Mouse (Mus musculus) forebrain, embryonic 11.5 days (tissue): ENCODE measurements at regions not wholly inside any gene's neighbourhood (a gene's known extent, or its start where the extent isn't known, plus 50 kb on each side); places are given as distances from the start of the nearest gene placed in this dataset.

Source experiments
- ATAC-seq: fragments of 200-750 bp; cut with Nextera tagmentation; replicated peaks from 2 replicates; pipeline ENCODE4 v1.8.0; 2017; ENCODE audit warnings: moderate TSS enrichment; ENCODE audit not compliant: low FRiP score
- DNase-seq: peaks from one replicate; pipeline ENCODE4 v3.0.0-alpha.2; 2017; ENCODE audit warnings: low spot score
- H3K27ac ChIP-seq: fragments of 300-500 bp; sonication (generic); 2 replicates; pipeline ENCODE4 v1.5.1; 2014; ENCODE audit warnings: low read depth, low read length
- H3K27me3 ChIP-seq: fragments of 300-500 bp; sonication (generic); 2 replicates; pipeline ENCODE4 v1.6.1; 2014; ENCODE audit warnings: mild to moderate bottlenecking, low read length, mixed read lengths; ENCODE audit not compliant: control insufficient read depth, insufficient read depth
- H3K36me3 ChIP-seq: fragments of 300-500 bp; sonication (generic); 2 replicates; pipeline ENCODE4 v1.6.1; 2014; ENCODE audit warnings: mild to moderate bottlenecking, low read length, moderate library complexity, mixed read lengths; ENCODE audit not compliant: control insufficient read depth, insufficient read depth
- H3K4me1 ChIP-seq: fragments of 300-500 bp; sonication (generic); replicated peaks from 2 replicates; pipeline ENCODE4 v1.6.1; 2014; ENCODE audit warnings: low read length, mixed read lengths; ENCODE audit not compliant: control insufficient read depth, insufficient read depth
- H3K4me2 ChIP-seq: fragments of 300-500 bp; sonication (generic); 2 replicates; pipeline ENCODE4 v1.6.1; 2014; ENCODE audit warnings: low read depth, mild to moderate bottlenecking, low read length, moderate library complexity, mixed read lengths; ENCODE audit not compliant: severe bottlenecking
- H3K4me3 ChIP-seq: fragments of 300-500 bp; sonication (generic); 2 replicates; pipeline ENCODE4 v1.5.1; 2014; ENCODE audit warnings: low read depth, low read length
- H3K9ac ChIP-seq: fragments of 300-500 bp; sonication (generic); 2 replicates; pipeline ENCODE4 v1.6.1; 2014; ENCODE audit warnings: low read length
- H3K9me3 ChIP-seq: fragments of 300-500 bp; sonication (generic); 2 replicates; pipeline ENCODE4 v1.6.1; 2016; ENCODE audit warnings: low read length, mixed read lengths; ENCODE audit not compliant: control insufficient read depth
- WGBS: fragments of 180-500 bp; shearing (Covaris S2); extraction: QIAGEN DNeasy Blood & Tissue Kit; methylation state at CpG from one replicate; pipeline ENCODE4 v1.1.7; 2014; 5-methylcytosine and 5-hydroxymethylcytosine counted together

DNA sequence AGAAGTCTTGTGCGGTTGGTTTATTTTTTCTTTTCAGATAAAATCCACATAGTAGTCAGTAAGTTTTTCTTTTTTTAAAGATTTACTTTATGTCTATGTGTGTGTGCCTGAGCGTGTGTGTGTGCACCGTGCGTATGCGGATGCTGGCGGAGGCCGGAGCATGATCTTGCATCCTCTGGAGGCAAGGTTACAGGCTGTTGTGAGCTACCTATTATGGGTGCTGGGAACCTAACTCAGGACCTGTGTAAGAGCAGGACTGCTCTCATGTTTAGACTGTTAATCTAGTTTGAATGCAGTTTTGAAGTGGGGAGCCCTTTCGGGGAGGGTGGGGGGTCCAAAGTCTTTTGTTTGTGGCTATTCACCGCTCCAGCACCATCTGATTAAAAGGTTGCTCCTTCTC is 154.1 kb downstream of the Slc38a4 start:
- H3K9me3 ChIP-seq, result no peaks in the 10 kb centered on the region
- ATAC-seq (no peak), DNase-seq (no peak)
- WGBS, result 95% methylated on average over 9 of the region's 9 CpGs
- no peaks in the 10 kb centered on the region for H3K27me3 ChIP-seq
- H3K4me3 ChIP-seq, result no peak overlapping the region
- H3K4me1 ChIP-seq, result no peaks in the 10 kb centered on the region
- no peak overlapping the region for H3K4me2 ChIP-seq
- no peak overlapping the region for H3K9ac ChIP-seq
- no peaks in the 10 kb centered on the region for H3K36me3 ChIP-seq
- no peak overlapping the region for H3K27ac ChIP-seq

- Histone ChIP-seq H3K4me3 (no peak overlapping the region), H3K27ac (no peak overlapping the region), H3K9ac (no peak overlapping the region), H3K36me3 (no peaks in the 10 kb centered on the region), H3K4me1 (no peaks in the 10 kb centered on the region), H3K4me2 (no peak overlapping the region), H3K9me3 (no peaks in the 10 kb centered on the region; the same call in 1 of the 2 replicates), H3K27me3 (no peaks in the 10 kb centered on the region)
- no peak for DNase-seq
- no peak for ATAC-seq
- 95% methylated on average over 3 of the region's 3 CpGs for WGBS
Measured at GRCm38 (mm10) chr15:96898285-96898684, 157.5 kb downstream of the Slc38a4 start.

DNA sequence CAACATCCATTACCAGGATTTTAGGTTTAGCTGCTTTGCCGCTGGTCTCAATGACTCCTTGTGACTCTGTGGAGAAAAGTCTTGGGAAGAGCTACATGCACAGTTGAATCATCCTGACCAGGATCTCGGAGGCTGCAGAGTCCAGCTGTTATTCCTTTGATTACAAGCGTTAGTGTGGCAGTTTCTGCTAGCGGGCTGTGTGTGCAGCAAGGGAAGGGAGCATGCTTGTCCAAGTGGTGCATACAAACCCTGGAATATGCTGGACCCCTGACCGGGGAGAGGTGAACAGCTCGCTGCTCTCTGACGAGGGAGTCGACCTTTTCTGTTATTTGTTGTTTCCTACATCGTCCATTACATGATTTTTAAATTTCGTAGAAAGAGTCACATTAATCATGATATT is 170.9 kb downstream of the Slc38a4 start:
- Histone ChIP-seq H3K9ac (no peak overlapping the region), H3K4me2 (no peak overlapping the region), H3K36me3 (no peaks in the 10 kb centered on the region), H3K4me1 (no peaks in the 10 kb centered on the region), H3K27ac (no peak overlapping the region), H3K27me3 (no peaks in the 10 kb centered on the region), H3K9me3 (no peaks in the 10 kb centered on the region), H3K4me3 (no peak overlapping the region)
- no peak for DNase-seq
- 84% methylated on average over 10 of the region's 10 CpGs for WGBS
- ATAC-seq, result no peak

GRCm38 (mm10) chr15:96883754-96884153 is 172.0 kb downstream of the Slc38a4 start:
- Histone ChIP-seq H3K4me3 (no peak overlapping the region), H3K36me3 (no peaks in the 10 kb centered on the region), H3K27ac (no peak overlapping the region), H3K9ac (no peak overlapping the region), H3K4me1 (no peaks in the 10 kb centered on the region), H3K27me3 (no peaks in the 10 kb centered on the region), H3K4me2 (no peak overlapping the region), H3K9me3 (no peaks in the 10 kb centered on the region)
- WGBS, result 82% methylated on average over 10 of the region's 10 CpGs
- ATAC-seq, result no peak
- no peak for DNase-seq

DNA sequence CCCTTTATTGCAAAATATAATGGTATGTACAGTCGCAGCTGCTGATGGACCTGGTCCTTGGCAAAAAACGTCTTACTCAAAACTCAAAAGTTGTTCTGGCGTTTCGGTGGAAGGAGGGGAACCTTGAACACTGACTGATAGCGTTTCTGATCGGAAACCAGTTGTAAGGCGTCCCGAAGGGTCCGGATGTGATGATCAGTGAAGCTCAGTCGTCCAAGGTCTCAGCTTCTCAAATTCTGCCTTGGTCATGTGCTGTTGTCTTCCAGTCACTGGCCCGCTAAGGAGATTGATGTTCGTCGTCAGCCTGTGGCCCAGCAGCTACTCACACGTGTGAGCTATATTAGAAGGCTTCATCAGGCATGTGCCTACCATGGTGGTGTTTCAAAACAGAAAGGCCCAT is 173.5 kb downstream of the Slc38a4 start:
- Histone ChIP-seq H3K9me3 (no peaks in the 10 kb centered on the region), H3K4me3 (no peak overlapping the region), H3K4me2 (no peak overlapping the region), H3K27ac (no peak overlapping the region), H3K4me1 (no peaks in the 10 kb centered on the region), H3K36me3 (no peaks in the 10 kb centered on the region), H3K27me3 (no peaks in the 10 kb centered on the region), H3K9ac (no peak overlapping the region)
- DNase-seq (no peak), ATAC-seq (no peak)
- WGBS, result 90% methylated on average over 14 of the region's 14 CpGs

DNA sequence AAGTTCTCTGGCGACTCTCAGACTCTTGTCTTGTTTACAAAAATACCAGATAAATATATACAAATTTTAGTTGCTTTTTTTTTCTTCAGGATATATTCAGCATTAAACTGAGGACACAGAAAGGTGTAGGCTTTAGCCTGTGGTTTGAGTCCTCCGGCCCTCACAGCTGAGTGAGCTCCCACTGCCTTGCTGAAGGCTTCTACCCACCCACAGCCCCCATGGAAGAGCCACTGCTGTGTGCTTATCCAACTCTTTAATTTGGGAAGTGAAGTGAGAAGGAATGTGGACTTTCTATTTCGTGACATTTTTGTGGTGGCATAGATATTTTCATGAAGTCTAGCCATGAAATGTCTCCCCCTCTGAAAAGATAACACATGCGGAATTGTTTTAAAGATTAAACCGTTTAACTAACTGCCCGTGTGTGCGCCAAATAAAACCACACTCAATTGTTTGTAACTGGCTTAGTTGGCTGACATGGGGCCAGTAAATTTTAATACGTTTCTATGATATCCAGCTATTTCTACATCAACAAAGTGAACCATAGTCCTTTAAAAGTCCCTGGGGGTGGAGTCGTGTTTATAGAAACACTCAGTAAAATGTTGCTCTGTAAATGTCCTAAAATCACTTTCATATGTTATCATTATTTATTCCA is 174.1 kb downstream of the Slc38a4 start:
- Histone ChIP-seq H3K4me2 (no peak overlapping the region), H3K4me1 (no peaks in the 10 kb centered on the region), H3K9ac (no peak overlapping the region), H3K9me3 (no peaks in the 10 kb centered on the region), H3K4me3 (no peak overlapping the region), H3K27me3 (no peaks in the 10 kb centered on the region), H3K27ac (no peak overlapping the region), H3K36me3 (no peaks in the 10 kb centered on the region)
- no peak for ATAC-seq
- WGBS, result 88% methylated on average over 9 of the region's 9 CpGs
- no peak for DNase-seq

- Histone ChIP-seq H3K4me2 (no peak overlapping the region), H3K4me1 (no peaks in the 10 kb centered on the region), H3K9me3 (no peaks in the 10 kb centered on the region), H3K27ac (no peak overlapping the region), H3K36me3 (no peaks in the 10 kb centered on the region), H3K4me3 (no peak overlapping the region), H3K9ac (no peak overlapping the region), H3K27me3 (no peaks in the 10 kb centered on the region)
- 94% methylated on average over 11 of the region's 11 CpGs for WGBS
- no peak for DNase-seq
- ATAC-seq, result no peak
Measured at GRCm38 (mm10) chr15:96880066-96880465, 175.7 kb downstream of the Slc38a4 start.

DNA sequence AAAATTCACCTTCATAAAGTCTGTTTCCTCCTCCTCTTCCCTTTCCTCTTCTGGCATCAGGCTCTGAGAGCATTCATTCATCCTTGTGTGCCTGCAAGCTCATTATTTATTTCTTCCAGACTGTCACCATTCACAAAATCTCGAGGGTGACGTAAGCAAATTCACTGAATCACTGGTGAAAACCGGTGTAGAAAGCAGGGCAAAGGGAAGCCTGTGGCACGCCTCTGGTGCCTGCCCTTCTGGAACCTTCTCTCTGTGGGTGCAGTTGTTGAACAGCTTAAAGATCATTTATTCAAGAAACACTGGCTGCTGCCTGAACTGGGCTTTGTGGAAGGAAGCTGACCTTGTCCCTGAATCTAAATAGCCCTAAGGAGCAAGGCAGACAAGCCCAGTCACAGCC is 177.0 kb downstream of the Slc38a4 start:
- no peaks in the 10 kb centered on the region for H3K36me3 ChIP-seq
- no peak for DNase-seq
- H3K4me3 ChIP-seq, result no peak overlapping the region
- WGBS, result 78% methylated on average over 4 of the region's 4 CpGs
- no peak overlapping the region for H3K9ac ChIP-seq
- no peaks in the 10 kb centered on the region for H3K9me3 ChIP-seq
- H3K4me1 ChIP-seq, result no peaks in the 10 kb centered on the region
- no peak overlapping the region for H3K4me2 ChIP-seq
- ATAC-seq, result no peak
- H3K27me3 ChIP-seq, result no peaks in the 10 kb centered on the region
- H3K27ac ChIP-seq, result no peak overlapping the region

- no peak overlapping the region for H3K4me2 ChIP-seq
- H3K4me1 ChIP-seq, result no peaks in the 10 kb centered on the region
- 87% methylated on average over 8 of the region's 8 CpGs for WGBS
- no peak overlapping the region for H3K4me3 ChIP-seq
- H3K27ac ChIP-seq, result no peak overlapping the region
- DNase-seq (no peak), ATAC-seq (no peak)
- no peaks in the 10 kb centered on the region for H3K27me3 ChIP-seq
- no peaks in the 10 kb centered on the region for H3K36me3 ChIP-seq
- H3K9ac ChIP-seq, result no peak overlapping the region
- H3K9me3 ChIP-seq, result no peaks in the 10 kb centered on the region
Measured at GRCm38 (mm10) chr15:96877931-96878330, 177.8 kb downstream of the Slc38a4 start.
